Mouse (Mus musculus) regulatory T cell (primary cell): ENCODE measurements at regions not wholly inside any gene's neighbourhood (a gene's known extent, or its start where the extent isn't known, plus 50 kb on each side); places are given as distances from the start of the nearest gene placed in this dataset.

Source experiments
- in situ Hi-C: fragments of 300-600 bp; cut with MboI, MseI; formaldehyde crosslinking; loops from one replicate; pipeline ENCODE4 v1.15.1; 2025; ENCODE audit warnings: high pct_unique_total_duplicates

GRCm38 (mm10) chr10:117529269-117530006 lies 99.9 kb upstream of the Cpm start:
- in situ Hi-C loops = no loop called here

- in situ Hi-C loops = no loop called here
These were observed 100.6 kb upstream of the Cpm start for GRCm38 (mm10) chr10:117528575-117529268.

- in situ Hi-C loops = no loop called here
These were observed 101.3 kb upstream of the Cpm start for GRCm38 (mm10) chr10:117527979-117528378.

DNA sequence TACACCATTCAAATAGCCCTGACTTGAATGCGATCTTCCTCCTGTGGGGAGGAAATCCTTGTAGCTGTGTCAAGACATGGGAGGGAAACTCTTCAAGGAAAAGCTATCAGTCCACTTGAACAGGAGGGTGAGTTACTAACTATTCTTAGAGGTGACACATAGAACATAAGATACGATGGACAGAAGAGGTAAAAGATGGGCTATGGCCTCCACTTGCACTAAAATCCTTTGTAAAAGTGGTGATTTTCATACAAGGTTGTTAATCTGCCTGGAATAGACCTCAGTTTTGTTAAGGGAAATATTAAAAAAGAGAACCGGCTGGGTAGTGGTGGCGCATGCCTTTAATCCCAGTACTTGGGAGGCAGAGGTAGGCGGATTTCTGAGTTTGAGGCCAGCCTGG lies 102.1 kb upstream of the Cpm start:
- in situ Hi-C loops = no loop called here

- in situ Hi-C loops = no loop called here
These were observed 102.5 kb upstream of the Cpm start for GRCm38 (mm10) chr10:117526834-117527188.

DNA sequence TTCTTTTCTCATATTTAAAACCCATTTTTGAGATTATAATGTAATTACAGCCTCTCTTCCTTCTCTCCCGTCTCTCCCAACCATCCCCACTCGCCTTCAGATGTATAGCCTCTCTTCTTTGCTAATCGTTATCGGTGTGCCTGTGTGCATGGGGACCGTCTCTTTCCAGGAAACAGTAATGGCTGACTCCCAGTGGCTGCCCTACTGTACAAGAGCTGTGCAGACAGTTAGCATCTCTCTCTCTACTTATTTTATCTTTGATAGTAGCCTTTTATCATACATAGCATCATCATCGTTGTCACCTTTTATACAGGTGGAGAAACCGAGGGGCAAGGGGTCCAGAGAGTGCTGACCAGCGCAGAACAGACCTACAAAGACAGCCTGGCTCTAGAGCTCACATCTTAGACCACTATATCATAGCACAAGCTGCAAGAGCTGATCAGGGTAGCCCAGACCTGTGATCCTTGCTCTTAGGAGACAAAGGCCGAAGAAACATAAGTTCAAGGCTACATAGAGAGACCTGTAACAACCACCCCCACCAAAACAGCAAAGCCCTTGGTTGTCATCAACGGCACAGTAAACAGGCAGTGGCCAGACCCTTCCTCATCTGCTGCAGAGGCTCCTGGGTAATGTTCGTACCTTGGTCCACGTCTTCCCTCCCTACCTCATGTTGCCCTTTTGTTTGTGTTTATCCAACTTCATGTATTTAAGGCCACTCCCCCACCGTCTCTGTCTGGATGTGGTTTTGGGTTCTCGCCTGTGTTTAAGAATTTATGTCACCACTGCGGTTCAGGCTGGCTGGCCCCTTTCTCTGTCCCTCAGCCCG lies 103.1 kb upstream of the Cpm start:
- in situ Hi-C loops = no loop called here

DNA sequence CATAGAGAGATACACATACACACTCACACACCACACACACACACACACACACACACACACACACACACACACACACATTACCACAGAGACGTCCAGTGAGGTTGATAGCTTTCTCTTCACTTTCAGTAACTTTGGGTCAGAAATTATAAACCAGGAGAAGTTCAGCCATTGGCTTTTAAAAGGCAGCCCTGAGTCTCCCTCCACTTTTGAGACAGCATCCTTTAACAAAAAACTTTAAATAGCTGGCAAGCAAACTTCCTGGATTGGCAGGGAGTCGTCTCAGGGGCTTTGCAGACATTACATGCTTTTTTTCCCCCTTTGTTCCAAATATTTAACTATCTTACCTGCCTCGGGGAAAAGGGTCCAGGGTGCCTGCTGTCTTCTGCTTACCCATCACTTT lies 103.7 kb upstream of the Cpm start:
- in situ Hi-C loops = no loop called here

- in situ Hi-C loops = no loop called here
These were observed 104.3 kb upstream of the Cpm start for GRCm38 (mm10) chr10:117524926-117525565.

DNA sequence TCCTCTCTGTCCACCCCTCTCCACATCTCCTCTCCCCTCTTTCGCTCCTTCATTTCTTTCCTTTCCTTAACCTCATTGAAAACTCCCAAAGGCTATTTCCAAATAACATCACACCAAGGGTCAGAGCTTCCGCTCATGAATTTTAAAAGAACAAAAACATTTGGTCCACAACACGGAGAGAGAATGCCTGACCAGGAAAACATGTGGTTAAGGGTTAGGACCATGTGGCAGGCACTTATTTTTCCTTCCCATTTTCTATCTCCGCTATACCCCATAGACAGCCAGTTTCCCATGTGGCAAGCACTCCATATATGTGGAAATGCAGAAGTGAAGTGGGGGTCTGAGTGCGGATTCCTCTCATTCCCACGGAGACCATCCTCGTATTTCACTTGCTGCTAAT lies 105.2 kb upstream of the Cpm start:
- in situ Hi-C loops = no loop called here

DNA sequence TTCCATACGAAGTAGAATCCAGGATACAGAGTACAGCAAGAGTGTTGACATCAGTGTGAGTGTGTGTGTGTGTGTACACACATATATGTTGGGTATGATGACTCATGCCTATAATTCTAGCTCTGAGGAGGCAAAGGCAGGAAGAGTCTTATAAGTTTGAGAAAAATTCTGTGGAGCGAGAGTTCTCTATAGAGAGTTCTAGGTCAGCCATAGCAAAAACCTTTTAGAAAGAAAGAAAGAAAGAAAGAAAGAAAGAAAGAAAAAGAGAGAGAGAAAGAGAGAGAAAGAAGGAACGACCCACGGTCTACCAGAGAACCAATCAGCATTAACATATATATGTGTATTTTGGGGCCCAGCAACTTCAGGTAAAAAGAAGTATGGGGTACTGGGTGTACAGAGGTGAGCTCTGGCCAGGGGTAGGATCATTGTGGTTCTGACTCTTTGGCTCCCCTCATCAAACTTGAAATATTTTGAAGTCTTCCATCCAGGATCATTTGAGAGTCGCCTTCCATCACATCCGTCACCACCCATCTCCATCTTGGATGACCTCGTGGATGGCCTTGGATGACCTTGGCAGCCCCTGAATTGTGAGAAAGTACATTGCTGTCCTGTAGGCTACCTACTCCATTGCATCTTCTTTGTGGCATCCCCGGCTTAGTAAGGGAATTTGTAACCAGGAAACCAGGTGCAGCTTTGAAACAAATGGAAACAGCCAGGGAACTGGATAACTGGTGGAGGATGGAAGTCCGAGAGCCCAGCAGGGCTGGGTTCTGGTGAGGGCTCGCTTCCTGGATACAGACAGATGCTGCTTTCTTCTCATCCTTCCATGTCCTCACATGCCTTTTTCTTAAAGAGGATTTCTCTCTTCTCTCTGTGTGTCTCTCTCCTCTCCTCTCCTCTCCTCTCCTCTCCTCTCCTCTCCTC lies 106.1 kb upstream of the Cpm start:
- in situ Hi-C loops = no loop called here

- in situ Hi-C loops = no loop called here
These were observed 106.9 kb upstream of the Cpm start for GRCm38 (mm10) chr10:117522373-117522772.

GRCm38 (mm10) chr10:117521315-117522270 lies 107.7 kb upstream of the Cpm start:
- in situ Hi-C loops = no loop called here

- in situ Hi-C loops = no loop called here
These were observed 108.6 kb upstream of the Cpm start for GRCm38 (mm10) chr10:117520536-117521314.

- in situ Hi-C loops = no loop called here
These were observed 109.4 kb upstream of the Cpm start for GRCm38 (mm10) chr10:117519670-117520535.

DNA sequence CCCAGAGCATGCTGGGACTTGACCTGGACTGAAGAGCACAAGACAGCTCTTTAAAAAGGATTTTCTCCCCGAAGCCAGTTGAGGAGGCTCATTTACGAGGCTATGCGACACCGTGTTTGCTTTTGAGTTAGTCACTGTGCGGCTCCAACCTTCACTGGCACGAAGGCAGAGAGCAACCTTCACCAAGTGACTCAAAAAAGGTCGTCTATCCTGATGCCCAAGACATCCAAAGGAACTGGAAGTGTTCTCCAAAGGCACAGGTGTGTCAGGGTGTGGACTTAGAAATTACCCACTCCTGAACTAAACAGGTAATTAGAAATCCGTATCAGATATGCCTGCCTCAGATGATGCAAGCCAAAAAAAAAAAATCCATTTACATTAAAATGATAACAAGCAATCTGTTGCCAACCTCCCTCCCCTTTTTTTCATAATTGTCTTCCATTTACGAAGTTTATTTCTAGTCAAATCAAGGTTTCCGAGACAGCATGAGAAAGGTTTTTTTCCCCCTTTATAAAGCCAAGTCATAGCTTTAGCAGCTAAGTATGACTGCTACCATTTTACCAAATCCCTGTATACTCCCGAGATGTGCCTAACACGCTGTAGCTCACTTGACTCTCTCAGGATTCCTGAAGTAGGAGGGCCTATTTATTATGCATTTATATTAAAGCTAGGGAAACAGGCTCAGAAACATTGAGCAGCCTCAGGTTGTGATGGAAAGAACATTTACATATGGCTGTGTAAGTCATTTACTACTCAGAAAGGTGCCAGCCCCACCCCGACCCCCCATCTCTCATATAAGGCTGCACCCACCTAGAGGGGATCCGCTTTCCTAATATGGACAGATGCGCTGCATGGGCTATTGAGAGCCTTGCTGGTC lies 110.3 kb upstream of the Cpm start:
- in situ Hi-C loops = no loop called here

- in situ Hi-C loops = no loop called here
These were observed 111.2 kb upstream of the Cpm start for GRCm38 (mm10) chr10:117517800-117518770.
